ENCODE assay signal across 21 mouse cellular contexts in genomic region chr10:99062546-99062945, GRCm38 (mm10). TPM values are rescaled to one million over a fixed set of nuclear protein-coding genes. Genes with fewer than 3 reads are reported as not detected.
DNase-seq lines count a peak whose midpoint lies in the region; ATAC-seq lines count a peak whose summit lies in the region.
"Had no signal": no experiment of that assay in that cellular context is flagged by ENCODE, and none has a peak within 500 bp of the region (broad histone marks: within the 10 kb centered on the region; RNA-seq: fewer than 3 reads in every experiment).

No protein-coding gene starts in this region.

- no peaks in the 10 kb centered on the region for H3K4me1 ChIP-seq in hindbrain, embryonic 12.5 days
- H3K4me1 ChIP-seq in midbrain, embryonic 16.5 days (ENCODE audit: control insufficient read depth, insufficient read depth, low read length), result no peaks in the 10 kb centered on the region
- H3K4me1 ChIP-seq: embryonic facial prominence, embryonic 12.5 days; forebrain, embryonic 10.5 days; limb, embryonic 13.5 days; liver, embryonic 15.5 days had no signal

- no peak overlapping the region for H3K4me2 ChIP-seq in hindbrain, embryonic 12.5 days (replicated peaks)
- H3K4me2 ChIP-seq in midbrain, embryonic 16.5 days (ENCODE audit: low read length), result no peak overlapping the region
- H3K4me2 ChIP-seq: embryonic facial prominence, embryonic 12.5 days; heart, embryonic 11.5 days; limb, embryonic 13.5 days; liver, embryonic 15.5 days had no signal

- 83% methylated on average over 5 of the region's 5 CpGs for WGBS in hindbrain, embryonic 12.5 days
- WGBS in midbrain, embryonic 16.5 days, result 85% methylated on average over 5 of the region's 5 CpGs

- H3K9me3 ChIP-seq in hindbrain, embryonic 12.5 days (replicated peaks), result no peaks in the 10 kb centered on the region
- no peaks in the 10 kb centered on the region for H3K9me3 ChIP-seq in midbrain, embryonic 16.5 days (replicated peaks; ENCODE audit: control insufficient read depth, low read length, poor library complexity, severe bottlenecking)
- H3K9me3 ChIP-seq: embryonic facial prominence, embryonic 12.5 days; forebrain, embryonic 10.5 days; limb, embryonic 13.5 days; liver, embryonic 15.5 days had no signal

- no peaks in the 10 kb centered on the region for H3K27me3 ChIP-seq in hindbrain, embryonic 12.5 days
- no peaks in the 10 kb centered on the region for H3K27me3 ChIP-seq in midbrain, embryonic 16.5 days (ENCODE audit: control insufficient read depth, insufficient read depth, low read depth, low read length)
- H3K27me3 ChIP-seq: embryonic facial prominence, embryonic 12.5 days; limb, embryonic 13.5 days; liver, embryonic 15.5 days had no signal

- no peak overlapping the region for H3K9ac ChIP-seq in hindbrain, embryonic 12.5 days
- no peak overlapping the region for H3K9ac ChIP-seq in midbrain, embryonic 16.5 days (ENCODE audit: low read depth, low read length)
- H3K9ac ChIP-seq: embryonic facial prominence, embryonic 12.5 days; limb, embryonic 13.5 days; liver, embryonic 15.5 days had no signal

- H3K4me3 ChIP-seq in hindbrain, embryonic 12.5 days, result no peak overlapping the region
- H3K4me3 ChIP-seq in midbrain, embryonic 16.5 days (ENCODE audit: low read depth, low read length), result no peak overlapping the region
- H3K4me3 ChIP-seq: embryonic facial prominence, embryonic 12.5 days; forebrain, embryonic 10.5 days; limb, embryonic 13.5 days; liver, embryonic 15.5 days had no signal

- H3K27ac ChIP-seq in hindbrain, embryonic 12.5 days, result no peak overlapping the region
- no peak overlapping the region for H3K27ac ChIP-seq in midbrain, embryonic 16.5 days (ENCODE audit: low read length)
- H3K27ac ChIP-seq: embryonic facial prominence, embryonic 12.5 days; forebrain, embryonic 10.5 days; hindbrain, postnatal 0 days; limb, embryonic 13.5 days; liver, embryonic 15.5 days had no signal

- peak; percentile 62 for ATAC-seq in cerebellum, adult (ENCODE audit: insufficient number of reproducible peaks, low FRiP score, low TSS enrichment)
- ATAC-seq in hindbrain, embryonic 12.5 days (ENCODE audit: low FRiP score), result no peak
- no peak for ATAC-seq in midbrain, embryonic 16.5 days
- ATAC-seq: hindbrain, postnatal 0 days; lung, postnatal 0 days had no signal

- H3K36me3 ChIP-seq in hindbrain, embryonic 12.5 days, result no peaks in the 10 kb centered on the region
- no peaks in the 10 kb centered on the region for H3K36me3 ChIP-seq in midbrain, embryonic 16.5 days (ENCODE audit: control insufficient read depth, insufficient read depth, low read length)
- H3K36me3 ChIP-seq: embryonic facial prominence, embryonic 12.5 days; forebrain, embryonic 10.5 days; limb, embryonic 13.5 days; liver, embryonic 15.5 days had no signal

- DNase-seq in cerebellum, postnatal 4 days (ENCODE audit: low spot score in 2 of 2), result no peak
- DNase-seq in adipocyte (ENCODE audit: low spot score), result peak; percentile 73
- DNase-seq in cerebellum, postnatal 10 days, result peak; percentile 51 to 60
- peak; percentile 4 for DNase-seq in skeletal muscle tissue, adult 2 months (ENCODE audit: low read depth, low spot score)
- DNase-seq: B cell, adult 2 months; gastrocnemius, postnatal 14 days; kidney, adult 2 months; kidney, postnatal 25 days; midbrain, embryonic 14.5 days; right cerebral cortex, adult 18-20 months; thymus, postnatal 14 days had no signal

RNA-seq across cellular contexts. Expression of gene Poc1b, which starts 44.3 kb away (rescaled TPM):
- 20.2 and 21.4 TPM in 2 replicates for polyA plus RNA-seq in hindbrain, embryonic 12.5 days (2016; fragmentation: Nextera tagmentation; extraction: Ambion mirVana)
- polyA plus RNA-seq in midbrain, embryonic 16.5 days (2015; fragmentation: Nextera tagmentation; extraction: Ambion mirVana), result 10.5 and 11.2 TPM in 2 replicates

RNA-seq across cellular contexts. Expression of gene Galnt4, which starts 45.4 kb away (rescaled TPM):
- polyA plus RNA-seq in hindbrain, embryonic 12.5 days (2016; fragmentation: Nextera tagmentation; extraction: Ambion mirVana), result 6.7 and 7.3 TPM in 2 replicates
- 2.6 and 2.8 TPM in 2 replicates for polyA plus RNA-seq in midbrain, embryonic 16.5 days (2015; fragmentation: Nextera tagmentation; extraction: Ambion mirVana)

Comparison
In these comparisons a context has a peak if more than half of its experiments do, and no peak if none do; other contexts are left out.
1. DNase-seq: peak in adipocyte (single experiment), cerebellum, postnatal 10 days (2 of 2) and skeletal muscle tissue, adult 2 months (single experiment); none in cerebellum, postnatal 4 days (0 of 2).